Mouse (Mus musculus) heart, embryonic 14.5 days (tissue): ENCODE measurements around the gene Pithd1. TPM values are rescaled to one million over a fixed set of nuclear protein-coding genes. Genes with fewer than 3 reads are reported as not detected.
A peak's percentile ranks its signal among the peaks of the same experiment; 100 is the strongest.
"Not testable (repeated sequence)": the region's sequence is repeated elsewhere in the genome, so short reads cannot be mapped to it uniquely, and the experiment has no call there.

Experiments
- ATAC-seq: fragments of 200-750 bp; cut with Nextera tagmentation; 2 replicates; pipeline ENCODE4 v1.8.0; 2017; ENCODE audit warnings: low read depth, moderate TSS enrichment; ENCODE audit not compliant: insufficient number of reproducible peaks, insufficient read depth, low FRiP score
- H3K27ac ChIP-seq, 2 experiments: fragments of 200-500 bp in 1 of 2; fragments of 300-500 bp in 1 of 2; sonication (generic) in 1 of 2; replicated peaks in 1 of 2; 2 replicates each; pipeline ENCODE4 v1.5.1; 2012 to 2014; ENCODE audit warnings: low read depth in 2 of 2, low read length in 2 of 2, control low read depth in 1 of 2, mild to moderate bottlenecking in 1 of 2, mixed read lengths in 1 of 2; ENCODE audit not compliant: control insufficient read depth in 1 of 2, insufficient read depth in 1 of 2
- H3K27me3 ChIP-seq: fragments of 300-500 bp; sonication (generic); 2 replicates; pipeline ENCODE4 v1.6.1; 2014; ENCODE audit warnings: mild to moderate bottlenecking, low read length, control low read depth; ENCODE audit not compliant: control insufficient read depth, insufficient read depth
- H3K36me3 ChIP-seq: fragments of 300-500 bp; sonication (generic); 2 replicates; pipeline ENCODE4 v1.6.1; 2014; ENCODE audit warnings: mild to moderate bottlenecking, control low read depth, low read length, mixed read lengths; ENCODE audit not compliant: control insufficient read depth, insufficient read depth
- H3K4me1 ChIP-seq, 2 experiments: fragments of 200-500 bp in 1 of 2; fragments of 300-500 bp in 1 of 2; sonication (generic) in 1 of 2; 2 replicates each; pipeline ENCODE4 v1.6.1; 2012 to 2014; ENCODE audit warnings: low read length in 2 of 2, control low read depth in 1 of 2, mixed read lengths in 1 of 2; ENCODE audit not compliant: control insufficient read depth in 2 of 2, insufficient read depth in 2 of 2
- H3K4me2 ChIP-seq: fragments of 300-500 bp; sonication (generic); 2 replicates; pipeline ENCODE4 v1.6.1; 2014; ENCODE audit warnings: mild to moderate bottlenecking, low read length
- H3K4me3 ChIP-seq, 2 experiments: fragments of 200-500 bp in 1 of 2; fragments of 300-500 bp in 1 of 2; sonication (generic) in 1 of 2; 2 replicates each; pipeline ENCODE4 v1.5.1; 2012 to 2014; ENCODE audit warnings: low read length in 2 of 2, mild to moderate bottlenecking in 2 of 2, control low read depth in 1 of 2, low read depth in 1 of 2, moderate library complexity in 1 of 2; ENCODE audit not compliant: control insufficient read depth in 1 of 2, insufficient read depth in 1 of 2
- H3K9ac ChIP-seq: fragments of 300-500 bp; sonication (generic); 2 replicates; pipeline ENCODE4 v1.6.1; 2014; ENCODE audit warnings: mild to moderate bottlenecking, low read length
- H3K9me3 ChIP-seq: fragments of 300-500 bp; sonication (generic); 2 replicates; pipeline ENCODE4 v1.6.1; 2016; ENCODE audit warnings: low read length, control low read depth; ENCODE audit not compliant: control insufficient read depth
- WGBS: fragments of 180-500 bp; shearing (Covaris S2); extraction: QIAGEN DNeasy Blood & Tissue Kit; methylation state at CpG from one replicate; pipeline ENCODE4 v1.1.7; 2014; 5-methylcytosine and 5-hydroxymethylcytosine counted together
- polyA plus RNA-seq: library from polyadenylated mRNA; unstranded; fragments of >200 nt; fragmentation: Nextera tagmentation; extraction: Ambion mirVana; gene quantifications from 2 replicates; pipeline ENCODE4 v1.2.1, GENCODE M21; 2014

Pithd1 gene
- polyA plus RNA-seq, 1 experiment from 2014 or later: 40.2 TPM

- no peak overlapping the region for H3K4me3 ChIP-seq
- no peak overlapping the region for H3K27ac ChIP-seq
- H3K36me3 ChIP-seq: peaks cover 27% of the 10 kb centered on the region
- H3K4me2 ChIP-seq: no peak overlapping the region
- H3K4me1 ChIP-seq: peaks cover 4 to 12% of the 10 kb centered on the region in 2 experiments
- H3K9ac ChIP-seq: no peak overlapping the region
- ATAC-seq: no peak
- no peaks in the 10 kb centered on the region for H3K9me3 ChIP-seq
- 37% methylated on average over 6 of the region's 6 CpGs for WGBS
- no peaks in the 10 kb centered on the region for H3K27me3 ChIP-seq
These were observed 44.9 kb downstream of the Pithd1 start for GRCm38 (mm10) chr4:135942193-135942592.

- not testable (repeated sequence) for ATAC-seq, H3K4me3 ChIP-seq, H3K27me3 ChIP-seq, H3K9ac ChIP-seq, H3K9me3 ChIP-seq, H3K4me2 ChIP-seq, H3K27ac ChIP-seq
- H3K36me3 ChIP-seq: peaks cover 32% of the 10 kb centered on the region
- 87% methylated on average over 8 of the region's 8 CpGs for WGBS
- peaks cover 6 to 12% of the 10 kb centered on the region in 2 experiments for H3K4me1 ChIP-seq
These were observed 46.0 kb downstream of the Pithd1 start for GRCm38 (mm10) chr4:135941026-135941425.

- Histone ChIP-seq H3K9me3 (no peaks in the 10 kb centered on the region), H3K4me2 (no peak overlapping the region), H3K36me3 (peaks cover 36% of the 10 kb centered on the region), H3K9ac (no peak overlapping the region), H3K4me1 (peaks cover 6 to 8% of the 10 kb centered on the region in 2 experiments; a peak in 2 of 4 replicates), H3K27ac (no peak overlapping the region), H3K27me3 (no peaks in the 10 kb centered on the region), H3K4me3 (no peak overlapping the region)
- 67% methylated on average over 7 of the region's 7 CpGs for WGBS
- no peak for ATAC-seq
These were observed 48.2 kb downstream of the Pithd1 start for GRCm38 (mm10) chr4:135938858-135939257.

- Histone ChIP-seq H3K36me3 (peaks cover 45% of the 10 kb centered on the region), H3K9me3 (no peaks in the 10 kb centered on the region), H3K4me1 (peaks cover 3 to 6% of the 10 kb centered on the region in 2 experiments; a peak in 1 of 4 replicates), H3K4me2 (no peak overlapping the region), H3K9ac (no peak overlapping the region), H3K4me3 (no peak overlapping the region), H3K27ac (no peak overlapping the region; a peak in 1 of 4 replicates), H3K27me3 (no peaks in the 10 kb centered on the region)
- ATAC-seq: no peak
- 61% methylated on average over 5 of the region's 5 CpGs for WGBS
These were observed 51.6 kb downstream of the Pithd1 start for GRCm38 (mm10) chr4:135935502-135935901.

- WGBS: 45% methylated on average over 12 of the region's 12 CpGs
- peaks cover 3 to 6% of the 10 kb centered on the region in 2 experiments; a peak in 1 of 4 replicates for H3K4me1 ChIP-seq
- ATAC-seq: peak; percentile 40; the same call in 1 of the 2 replicates
- no peaks in the 10 kb centered on the region for H3K27me3 ChIP-seq
- no peak overlapping the region for H3K4me3 ChIP-seq
- no peak overlapping the region for H3K9ac ChIP-seq
- peaks cover 50% of the 10 kb centered on the region for H3K36me3 ChIP-seq
- no peaks in the 10 kb centered on the region for H3K9me3 ChIP-seq
- no peak overlapping the region; a peak in 1 of 4 replicates for H3K27ac ChIP-seq
- H3K4me2 ChIP-seq: no peak overlapping the region
These were observed 52.2 kb downstream of the Pithd1 start for GRCm38 (mm10) chr4:135934708-135935500.

GRCm38 (mm10) chr4:135931832-135932231, 55.2 kb downstream of the Pithd1 start:
- H3K4me3 ChIP-seq: no peak overlapping the region
- H3K9me3 ChIP-seq: no peaks in the 10 kb centered on the region
- H3K36me3 ChIP-seq: peaks cover 33% of the 10 kb centered on the region
- H3K27me3 ChIP-seq: no peaks in the 10 kb centered on the region
- no peak overlapping the region for H3K27ac ChIP-seq
- no peak for ATAC-seq
- peaks cover 0 to 5% of the 10 kb centered on the region in 2 experiments; a peak in 1 of 4 replicates for H3K4me1 ChIP-seq
- 67% methylated on average over 5 of the region's 5 CpGs for WGBS
- no peak overlapping the region for H3K9ac ChIP-seq
- H3K4me2 ChIP-seq: no peak overlapping the region

- H3K9me3 ChIP-seq: no peaks in the 10 kb centered on the region
- no peak for ATAC-seq
These were observed 56.8 kb downstream of the Pithd1 start for GRCm38 (mm10) chr4:135930239-135930638.

More at GRCm38 (mm10) chr4:135930239-135930638, 56.8 kb downstream of the Pithd1 start:
- Histone ChIP-seq H3K4me3 (no peak overlapping the region), H3K27ac (no peak overlapping the region), H3K36me3 (peaks cover 45% of the 10 kb centered on the region), H3K27me3 (no peaks in the 10 kb centered on the region), H3K4me2 (no peak overlapping the region), H3K4me1 (peaks cover under 1 to 9% of the 10 kb centered on the region in 2 experiments; a peak in 3 of 4 replicates), H3K9ac (no peak overlapping the region)
- WGBS: 95% methylated on average over 8 of the region's 8 CpGs
